Mouse (Mus musculus) thymus, adult 18-20 months (tissue): ENCODE measurements around the gene Slc11a2.
"Not testable (repeated sequence)": the region's sequence is repeated elsewhere in the genome, so short reads cannot be mapped to it uniquely, and the experiment has no call there.

ENCODE experiments used
- DNase-seq, 2 experiments: peaks; one replicate each; pipeline ENCODE4 v3.0.0; 2022; ENCODE audit warnings: mixed read lengths in 2 of 2

Gene Slc11a2

GRCm38 (mm10) chr15:100346761-100347160 lies 78.1 kb downstream of the Slc11a2 start:
- DNase-seq: no peak

GRCm38 (mm10) chr15:100345484-100345883 lies 79.4 kb downstream of the Slc11a2 start:
- no peak for DNase-seq

GRCm38 (mm10) chr15:100341314-100341980 lies 83.4 kb downstream of the Slc11a2 start:
- DNase-seq: not testable (repeated sequence)
